Mouse (Mus musculus) embryo, embryonic 9.5 days (tissue): ENCODE results near the gene BC004004.

Experiments
- DNase-seq: peaks from one replicate; pipeline ENCODE4 v3.0.0-alpha.2; 2017; ENCODE audit errors: extremely low spot score

Gene BC004004

GRCm38 (mm10) chr17:29321765-29322602 lies 53.4 kb downstream of the BC004004 start:
- peak; percentile 55 for DNase-seq

- DNase-seq, result no peak
Observed at GRCm38 (mm10) chr17:29322603-29322962, 54.0 kb downstream of the BC004004 start.

GRCm38 (mm10) chr17:29323625-29324024 lies 55.0 kb downstream of the BC004004 start:
- no peak for DNase-seq

- peak; percentile 12 for DNase-seq
Observed at GRCm38 (mm10) chr17:29325831-29326230, 57.2 kb downstream of the BC004004 start.

- peak; percentile 60 for DNase-seq
Observed at GRCm38 (mm10) chr17:29326531-29327529, 58.2 kb downstream of the BC004004 start.

- no peak for DNase-seq
Observed at GRCm38 (mm10) chr17:29327691-29328090, 59.1 kb downstream of the BC004004 start.

GRCm38 (mm10) chr17:29330221-29330620 lies 61.6 kb downstream of the BC004004 start:
- DNase-seq, result no peak

- DNase-seq, result no peak
Observed at GRCm38 (mm10) chr17:29330671-29331410, 62.3 kb downstream of the BC004004 start.

- DNase-seq, result no peak
Observed at GRCm38 (mm10) chr17:29332186-29332685, 63.6 kb downstream of the BC004004 start.

GRCm38 (mm10) chr17:29336266-29336990 lies 67.8 kb downstream of the BC004004 start:
- no peak for DNase-seq

- DNase-seq, result no peak
Observed at GRCm38 (mm10) chr17:29337979-29338823, 69.6 kb downstream of the BC004004 start.

- no peak for DNase-seq
Observed at GRCm38 (mm10) chr17:29339170-29339768, 70.7 kb downstream of the BC004004 start.

- no peak for DNase-seq
Observed at GRCm38 (mm10) chr17:29340406-29341261, 72.0 kb downstream of the BC004004 start.

GRCm38 (mm10) chr17:29341591-29342003 lies 73.0 kb downstream of the BC004004 start:
- DNase-seq, result no peak

GRCm38 (mm10) chr17:29342010-29342910 lies 73.7 kb downstream of the BC004004 start:
- peak; percentile 37 for DNase-seq

GRCm38 (mm10) chr17:29343241-29343640 lies 74.7 kb downstream of the BC004004 start:
- DNase-seq, result no peak

- no peak for DNase-seq
Observed at GRCm38 (mm10) chr17:29345272-29345671, 76.7 kb downstream of the BC004004 start.
